Mouse (Mus musculus): ENCODE results near the gene Gm3045.

Gm3045 gene

DNA sequence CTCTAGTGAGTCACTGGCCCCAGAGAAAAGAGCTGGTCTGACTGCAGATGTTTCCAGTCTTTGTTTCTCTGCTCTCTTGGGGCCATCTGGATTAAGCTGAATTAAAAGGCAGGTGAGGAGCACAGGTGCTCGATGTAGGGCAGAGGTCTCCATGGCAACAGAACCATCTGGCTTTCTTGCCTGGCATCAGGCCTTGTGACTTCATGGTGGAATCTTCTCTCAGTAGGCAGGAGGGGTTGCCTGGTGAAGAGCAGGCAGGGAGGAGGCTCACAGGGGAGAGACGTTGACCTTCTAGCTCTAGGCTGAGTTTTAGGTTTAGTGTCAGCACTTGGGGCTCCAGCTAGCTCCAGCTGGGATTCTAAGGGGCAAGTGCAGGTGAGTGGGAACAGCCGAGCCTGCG lies at the start of gene Gm3045:
Gene Gm3045, plus strand, starts transcription at position 230 of the 400 bp plus-strand sequence.
- no peak for TF ChIP-seq GATA4 (IDR thresholded peaks at IDR 0.05; ENCODE audit: insufficient replicate concordance, low read length)

DNA sequence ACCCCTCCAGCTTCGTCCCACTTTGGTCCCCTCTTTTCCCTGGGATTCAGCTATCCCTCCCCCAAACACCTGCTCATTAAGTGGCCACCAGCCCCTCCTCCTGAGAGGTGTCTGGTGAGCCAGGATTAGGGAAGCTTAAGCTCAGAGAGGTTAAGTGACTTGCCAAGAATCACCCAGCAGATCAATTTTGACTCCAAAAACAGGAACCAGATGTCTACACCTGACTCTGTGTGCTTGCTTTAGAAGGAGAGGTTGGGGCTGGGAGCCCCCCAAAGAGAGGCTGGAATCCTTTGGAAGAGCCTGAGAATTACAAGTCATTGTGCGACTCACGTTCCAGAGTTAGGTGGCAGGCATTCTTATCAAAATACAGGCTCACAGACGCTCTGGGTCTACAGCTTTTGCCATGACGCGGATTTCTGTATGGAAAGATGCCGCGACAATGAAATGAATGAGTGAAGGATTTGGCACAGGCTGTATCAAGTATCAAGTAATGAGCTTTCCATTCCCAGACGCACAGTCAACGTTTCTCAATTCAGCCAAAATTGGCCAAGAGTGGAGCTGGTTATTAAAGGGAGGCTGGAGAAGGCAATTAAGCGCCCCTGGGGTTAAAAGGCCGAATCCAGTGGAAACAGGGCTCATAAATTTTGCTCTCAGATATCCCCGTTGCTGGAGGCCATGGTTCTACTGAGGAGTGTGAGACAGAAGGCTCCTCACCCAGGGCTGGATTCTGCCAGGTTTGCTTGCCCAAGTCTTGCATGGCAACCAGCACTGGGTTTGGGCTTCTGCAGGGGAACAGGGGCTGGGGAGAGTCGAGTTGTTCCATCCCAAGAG lies 45.3 kb upstream of the Gm3045 start:
- no peak for TF ChIP-seq GATA4 (IDR thresholded peaks at IDR 0.05; ENCODE audit: insufficient replicate concordance, low read length)

- no peak for TF ChIP-seq GATA4 (IDR thresholded peaks at IDR 0.05; ENCODE audit: insufficient replicate concordance, low read length)
These were observed 43.0 kb upstream of the Gm3045 start for GRCm38 (mm10) chr13:56383406-56383805.

GRCm38 (mm10) chr13:56386411-56386810 lies 40.0 kb upstream of the Gm3045 start:
- no peak for TF ChIP-seq GATA4 (IDR thresholded peaks at IDR 0.05; ENCODE audit: insufficient replicate concordance, low read length)

- no peak for TF ChIP-seq GATA4 (IDR thresholded peaks at IDR 0.05; ENCODE audit: insufficient replicate concordance, low read length)
These were observed 39.0 kb upstream of the Gm3045 start for GRCm38 (mm10) chr13:56387374-56387773.

GRCm38 (mm10) chr13:56388042-56388441 lies 38.4 kb upstream of the Gm3045 start:
- no peak for TF ChIP-seq GATA4 (IDR thresholded peaks at IDR 0.05; ENCODE audit: insufficient replicate concordance, low read length)

GRCm38 (mm10) chr13:56397572-56397971 lies 28.8 kb upstream of the Gm3045 start:
- no peak for TF ChIP-seq GATA4 (IDR thresholded peaks at IDR 0.05; ENCODE audit: insufficient replicate concordance, low read length)

GRCm38 (mm10) chr13:56401186-56401585 lies 25.2 kb upstream of the Gm3045 start:
- no peak for TF ChIP-seq GATA4 (IDR thresholded peaks at IDR 0.05; ENCODE audit: insufficient replicate concordance, low read length)

DNA sequence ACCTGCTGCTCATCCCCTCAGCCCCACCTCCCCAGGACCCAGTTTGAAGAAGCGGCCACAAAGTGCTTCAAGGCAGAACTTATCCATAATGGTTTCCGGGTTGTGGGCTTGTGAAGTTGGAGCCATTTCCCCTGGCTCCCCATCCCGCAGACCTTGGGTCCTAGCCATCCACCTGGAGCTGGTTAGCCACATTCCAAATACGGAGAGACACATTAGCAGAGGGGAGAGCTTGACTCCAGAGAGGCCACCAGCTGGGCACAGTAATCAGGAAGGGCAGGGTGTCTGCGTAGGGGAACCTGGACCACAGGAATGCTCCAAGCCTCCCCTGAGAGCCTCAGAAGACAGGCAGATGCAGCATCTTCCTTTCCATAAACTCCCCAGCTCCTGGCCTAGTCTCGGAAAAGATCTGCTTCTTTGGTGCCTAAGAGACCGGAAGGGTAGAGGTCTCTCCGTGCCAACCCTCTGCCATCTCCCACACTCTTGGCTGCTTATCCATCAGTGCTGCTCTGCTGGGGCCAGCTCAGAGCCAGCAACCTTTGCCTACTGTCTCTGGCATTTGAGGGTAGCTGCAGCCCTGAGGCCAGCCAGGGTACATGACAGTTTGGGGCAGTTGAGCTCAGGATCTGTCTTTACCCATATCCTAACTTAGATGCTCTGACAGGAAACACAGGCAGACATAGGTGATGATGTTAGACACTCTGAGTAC lies 22.9 kb upstream of the Gm3045 start:
- TF ChIP-seq GATA4 (IDR thresholded peaks at IDR 0.05; ENCODE audit: insufficient replicate concordance, low read length) = no peak

GRCm38 (mm10) chr13:56404511-56405140 lies 21.8 kb upstream of the Gm3045 start:
- TF ChIP-seq GATA4 (IDR thresholded peaks at IDR 0.05; ENCODE audit: insufficient replicate concordance, low read length) = no peak

GRCm38 (mm10) chr13:56412286-56412873 lies 14.0 kb upstream of the Gm3045 start:
- no peak for TF ChIP-seq GATA4 (IDR thresholded peaks at IDR 0.05; ENCODE audit: insufficient replicate concordance, low read length)

DNA sequence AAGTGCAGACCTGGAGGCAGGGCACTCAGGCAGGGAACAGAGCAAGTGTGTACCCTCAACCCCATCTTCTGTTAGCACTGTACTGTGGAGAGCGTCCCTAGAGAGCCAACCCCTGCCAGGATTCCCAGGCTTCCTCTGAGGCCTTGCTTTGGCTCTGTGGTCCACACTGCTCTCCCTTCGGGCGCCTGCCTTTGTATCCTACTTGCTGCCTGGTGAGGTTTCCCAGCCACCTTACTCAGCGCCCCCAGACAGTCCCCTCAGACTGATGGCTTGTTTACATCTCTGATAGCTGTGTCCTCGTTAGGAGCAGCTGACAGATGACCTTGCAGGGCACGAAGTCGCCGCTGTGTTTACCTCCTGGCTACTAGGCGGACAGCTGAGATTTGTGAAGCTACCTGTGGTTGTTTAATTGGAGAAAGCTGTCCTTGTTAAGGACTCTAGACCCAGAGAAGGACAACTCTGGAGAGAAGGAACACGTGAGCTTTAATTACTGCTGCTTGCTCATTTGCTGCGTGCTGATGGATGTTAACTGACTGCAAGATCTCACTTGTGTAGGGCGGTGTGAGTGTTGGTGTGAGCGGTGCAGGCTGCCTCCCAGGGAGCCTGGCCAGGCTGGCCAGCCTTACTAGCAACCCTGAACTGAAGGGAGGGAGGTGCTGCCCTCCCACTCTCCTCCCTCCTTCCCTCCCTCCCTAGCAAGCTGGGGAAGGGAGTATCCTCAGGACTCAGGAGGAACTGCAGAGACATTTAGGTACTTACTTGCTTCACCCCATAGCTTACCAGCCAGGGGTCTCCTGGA lies 7.5 kb upstream of the Gm3045 start:
- TF ChIP-seq GATA4 (IDR thresholded peaks at IDR 0.05; ENCODE audit: insufficient replicate concordance, low read length) = no peak

- no peak for TF ChIP-seq GATA4 (IDR thresholded peaks at IDR 0.05; ENCODE audit: insufficient replicate concordance, low read length)
These were observed 6.9 kb upstream of the Gm3045 start for GRCm38 (mm10) chr13:56419538-56419937.

- TF ChIP-seq GATA4 (IDR thresholded peaks at IDR 0.05; ENCODE audit: insufficient replicate concordance, low read length) = no peak
These were observed 4.2 kb upstream of the Gm3045 start for GRCm38 (mm10) chr13:56422072-56422723.
